Mouse (Mus musculus) spleen, postnatal 4 days (tissue): ENCODE results near the gene Sec24a.
"Not testable (repeated sequence)": the region's sequence is repeated elsewhere in the genome, so short reads cannot be mapped to it uniquely, and the experiment has no call there.

ENCODE experiments used
- DNase-seq, 2 experiments: peaks; one replicate each; pipeline ENCODE4 v3.0.0; 2022; ENCODE audit warnings: low spot score in 2 of 2

The Sec24a gene

GRCm38 (mm10) chr11:51688330-51689328, 74.8 kb downstream of the Sec24a start, which contains the start of gene 0610009B22Rik:
0610009B22Rik (minus strand) TSS chr11:51688874.
- peak; percentile 100 for DNase-seq

DNA sequence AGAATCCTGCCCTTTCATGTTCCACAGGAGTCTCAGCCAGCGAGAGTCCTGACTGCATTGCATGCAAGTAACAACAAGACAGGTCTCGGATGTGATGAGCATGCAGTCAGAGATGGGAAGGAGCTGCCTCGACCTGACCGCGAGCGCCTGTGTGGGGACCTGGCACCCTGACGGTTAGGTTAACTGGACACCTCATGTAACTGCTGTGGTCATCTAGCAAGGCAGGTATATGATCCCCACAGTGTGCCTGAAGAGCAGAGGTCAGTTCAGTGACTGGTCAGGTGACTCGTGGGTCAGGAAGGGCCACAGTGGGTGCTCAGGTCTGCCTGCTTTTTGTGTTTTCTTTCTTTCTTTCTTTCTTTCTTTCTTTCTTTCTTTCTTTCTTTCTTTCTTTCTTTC, 81.5 kb downstream of the Sec24a start:
- no peak for DNase-seq

- peak; percentile 85 to 96 for DNase-seq
These were observed 82.0 kb downstream of the Sec24a start for GRCm38 (mm10) chr11:51681324-51681975.

DNA sequence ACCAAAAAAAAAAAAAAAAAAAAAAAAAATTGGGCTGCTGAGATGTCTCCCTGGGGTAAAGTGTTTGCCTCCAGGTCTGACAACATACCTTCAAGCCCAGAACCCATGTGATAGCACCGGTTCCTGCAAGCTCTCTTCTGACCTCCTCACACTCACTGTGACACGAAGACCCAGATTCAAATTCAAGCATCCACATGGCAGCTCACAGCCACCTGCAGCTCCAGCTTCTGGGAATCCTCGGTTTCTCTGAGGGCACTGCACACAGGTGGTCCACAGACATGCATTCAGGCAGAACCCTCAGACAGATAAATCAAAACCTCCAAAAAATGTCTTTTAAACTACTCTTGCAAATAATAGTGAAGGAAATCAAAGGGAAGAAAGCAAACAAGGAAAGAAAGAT, 84.0 kb downstream of the Sec24a start:
- no peak for DNase-seq

GRCm38 (mm10) chr11:51677737-51678418, 85.6 kb downstream of the Sec24a start:
- no peak for DNase-seq

GRCm38 (mm10) chr11:51675386-51675785, 88.0 kb downstream of the Sec24a start:
- DNase-seq, result no peak

- DNase-seq, result no peak
These were observed 90.1 kb downstream of the Sec24a start for GRCm38 (mm10) chr11:51673291-51673690.

DNA sequence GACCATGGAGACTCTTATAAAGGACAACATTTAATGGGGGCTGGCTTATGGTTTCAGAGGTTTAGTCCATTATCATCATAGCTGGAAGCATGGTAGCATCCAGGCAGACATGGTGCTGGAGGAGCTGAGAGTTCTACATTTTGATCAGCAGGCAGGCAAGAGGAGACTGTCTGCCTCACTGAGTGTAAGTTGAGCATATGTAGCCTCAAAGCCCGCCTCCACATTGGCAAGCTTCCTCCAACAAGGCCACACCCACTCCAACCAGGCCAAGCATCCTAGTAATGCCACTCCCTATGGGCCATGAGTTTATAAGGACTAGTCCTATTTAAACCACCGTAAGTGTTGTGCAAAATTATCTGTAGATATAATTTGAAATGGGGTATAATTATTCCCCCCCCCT, 92.1 kb downstream of the Sec24a start:
- no peak for DNase-seq

DNA sequence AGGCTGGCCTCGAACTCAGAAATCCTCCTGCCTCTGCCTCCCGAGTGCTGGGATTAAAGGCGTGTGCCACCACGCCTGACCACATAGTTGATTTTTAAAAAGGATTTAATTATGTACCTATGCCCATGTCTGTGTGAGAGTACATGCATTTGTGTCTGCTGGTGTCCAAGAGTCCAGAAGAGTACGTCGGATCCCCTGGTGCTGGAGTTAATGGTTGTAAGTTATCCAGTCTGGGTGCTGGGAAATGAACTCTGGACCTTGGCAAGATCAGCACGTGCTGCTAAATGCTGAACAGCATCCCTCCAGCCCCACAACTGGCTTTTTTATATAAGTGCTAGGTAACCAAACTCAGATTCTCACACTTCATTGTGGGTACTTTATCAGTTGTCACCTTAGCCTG, 92.6 kb downstream of the Sec24a start:
- no peak for DNase-seq

GRCm38 (mm10) chr11:51664747-51665146, 98.7 kb downstream of the Sec24a start:
- not testable (repeated sequence) for DNase-seq

- DNase-seq, result no peak
These were observed 100.8 kb downstream of the Sec24a start for GRCm38 (mm10) chr11:51662632-51663031.

DNA sequence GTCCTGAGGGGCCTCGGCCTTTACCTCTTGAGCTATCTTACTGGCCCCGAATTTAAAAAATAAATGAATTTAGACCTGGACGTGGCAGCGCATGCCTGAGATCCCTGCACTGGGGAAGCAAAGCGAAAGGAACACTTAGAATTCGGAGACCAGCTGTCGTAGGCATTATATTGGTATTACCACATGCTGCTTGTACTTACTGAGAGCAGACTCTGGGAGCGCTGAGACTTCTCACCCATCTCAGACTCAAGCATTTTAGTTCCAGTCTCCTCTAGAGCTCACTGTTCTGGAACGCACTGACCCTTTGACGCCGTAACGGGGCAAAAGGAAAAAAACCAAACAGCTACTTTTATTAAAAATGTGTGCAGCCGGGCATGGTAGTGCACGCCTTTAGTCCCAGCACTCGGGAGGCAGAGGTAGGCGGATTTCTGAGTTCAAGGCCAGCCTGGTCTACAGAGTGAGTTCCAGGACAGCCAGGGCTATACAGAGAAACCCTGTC, 101.5 kb downstream of the Sec24a start:
- no peak for DNase-seq

GRCm38 (mm10) chr11:51658705-51659104, 104.7 kb downstream of the Sec24a start:
- peak in 1 of 2 experiments; percentile 58 for DNase-seq

- no peak for DNase-seq
These were observed 105.1 kb downstream of the Sec24a start for GRCm38 (mm10) chr11:51658291-51658690.

- DNase-seq, result no peak
These were observed 106.5 kb downstream of the Sec24a start for GRCm38 (mm10) chr11:51656798-51657521.

DNA sequence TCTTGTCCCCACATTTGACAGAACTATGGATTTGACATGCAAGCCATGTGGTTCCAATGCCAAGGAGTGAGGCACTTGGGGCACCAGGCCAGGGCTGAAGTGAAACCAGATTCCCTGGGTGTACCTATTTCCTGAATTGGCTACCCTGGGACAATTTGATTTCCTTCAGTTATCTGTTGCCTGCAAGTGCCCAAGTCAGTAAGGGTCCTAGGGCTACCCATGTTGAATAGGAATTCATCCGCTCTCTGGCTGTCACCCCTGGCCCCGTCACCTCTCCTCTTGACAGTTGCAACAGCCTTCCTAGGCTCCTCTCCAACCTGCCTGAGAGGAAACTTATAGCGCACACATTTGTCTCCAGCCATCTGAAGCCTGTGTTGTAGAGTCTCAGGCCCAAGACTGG, 108.5 kb downstream of the Sec24a start:
- DNase-seq, result no peak

GRCm38 (mm10) chr11:51653736-51654135, 109.7 kb downstream of the Sec24a start:
- DNase-seq, result no peak

DNA sequence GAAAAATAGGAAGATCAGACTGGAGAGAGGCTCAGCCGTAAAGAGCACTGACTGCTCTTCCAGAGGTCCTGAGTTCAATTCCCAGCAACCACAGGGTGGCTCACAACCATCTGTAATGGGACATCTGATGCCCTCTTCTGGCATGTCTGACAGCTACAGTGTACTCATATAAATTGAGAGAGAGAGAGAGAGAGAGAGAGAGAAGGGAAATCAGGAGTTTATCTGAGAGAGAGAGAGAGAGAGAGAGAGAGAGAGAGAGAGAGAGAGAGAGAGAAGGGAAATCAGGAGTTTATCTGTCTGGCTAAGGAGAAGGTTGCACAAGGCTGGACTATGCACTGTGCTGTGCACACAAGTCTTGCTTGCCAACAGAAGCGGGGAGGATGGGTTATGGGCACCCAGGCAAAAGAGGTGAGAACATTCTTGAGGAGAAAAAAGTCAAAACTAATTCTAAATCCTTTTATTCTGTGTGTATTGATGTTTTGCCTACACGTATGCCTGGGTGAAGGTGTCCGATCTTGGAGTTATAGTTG, 110.5 kb downstream of the Sec24a start:
- DNase-seq, result no peak

GRCm38 (mm10) chr11:51650691-51651515, 112.5 kb downstream of the Sec24a start, which contains the start of the genes N4bp3 and D930048N14Rik:
N4bp3 (minus strand) TSS chr11:51650842.
D930048N14Rik (plus strand) TSS chr11:51650954.
- DNase-seq, result peak; percentile 66 to 86

DNA sequence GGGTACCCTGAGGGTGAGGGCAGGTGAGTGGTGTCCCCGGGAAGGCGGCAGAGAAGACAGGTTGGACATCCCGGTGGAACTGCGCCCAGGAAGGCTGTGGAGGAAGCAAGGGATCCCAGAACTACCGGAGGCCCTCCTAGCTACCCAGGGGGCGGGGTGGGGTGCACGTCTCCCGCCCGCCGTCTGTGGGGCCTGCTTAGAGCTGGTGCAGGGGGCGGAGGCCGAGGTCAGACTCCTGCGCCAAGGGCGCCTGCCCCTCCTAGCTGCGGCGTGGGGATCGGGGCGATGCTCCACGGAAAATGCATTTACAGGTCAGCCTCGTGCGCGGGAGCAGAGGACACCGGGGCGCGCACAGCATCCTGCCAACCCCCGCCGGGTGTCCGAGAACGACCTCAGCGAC, 113.2 kb downstream of the Sec24a start:
- peak in 1 of 2 experiments; percentile 74 for DNase-seq
